Mouse (Mus musculus) splenic B cell, adult 2 months (primary cell): ENCODE measurements around the gene Map3k11.

Experiments
- DNase-seq: peaks from one replicate; pipeline ENCODE4 v3.0.0-alpha.2; 2011; ENCODE audit warnings: low read depth, low spot score
- H3K27me3 ChIP-seq: 2 replicates; pipeline ENCODE4 v1.6.1; 2012; ENCODE audit warnings: mild to moderate bottlenecking, low read length, moderate library complexity, mixed read lengths; ENCODE audit not compliant: control insufficient read depth, poor library complexity, insufficient read depth, severe bottlenecking
- H3K36me3 ChIP-seq: 2 replicates; pipeline ENCODE4 v1.6.1; 2012; ENCODE audit warnings: mild to moderate bottlenecking, low read length, moderate library complexity, mixed read lengths; ENCODE audit not compliant: control insufficient read depth, poor library complexity, insufficient read depth, severe bottlenecking

Gene Map3k11

DNA sequence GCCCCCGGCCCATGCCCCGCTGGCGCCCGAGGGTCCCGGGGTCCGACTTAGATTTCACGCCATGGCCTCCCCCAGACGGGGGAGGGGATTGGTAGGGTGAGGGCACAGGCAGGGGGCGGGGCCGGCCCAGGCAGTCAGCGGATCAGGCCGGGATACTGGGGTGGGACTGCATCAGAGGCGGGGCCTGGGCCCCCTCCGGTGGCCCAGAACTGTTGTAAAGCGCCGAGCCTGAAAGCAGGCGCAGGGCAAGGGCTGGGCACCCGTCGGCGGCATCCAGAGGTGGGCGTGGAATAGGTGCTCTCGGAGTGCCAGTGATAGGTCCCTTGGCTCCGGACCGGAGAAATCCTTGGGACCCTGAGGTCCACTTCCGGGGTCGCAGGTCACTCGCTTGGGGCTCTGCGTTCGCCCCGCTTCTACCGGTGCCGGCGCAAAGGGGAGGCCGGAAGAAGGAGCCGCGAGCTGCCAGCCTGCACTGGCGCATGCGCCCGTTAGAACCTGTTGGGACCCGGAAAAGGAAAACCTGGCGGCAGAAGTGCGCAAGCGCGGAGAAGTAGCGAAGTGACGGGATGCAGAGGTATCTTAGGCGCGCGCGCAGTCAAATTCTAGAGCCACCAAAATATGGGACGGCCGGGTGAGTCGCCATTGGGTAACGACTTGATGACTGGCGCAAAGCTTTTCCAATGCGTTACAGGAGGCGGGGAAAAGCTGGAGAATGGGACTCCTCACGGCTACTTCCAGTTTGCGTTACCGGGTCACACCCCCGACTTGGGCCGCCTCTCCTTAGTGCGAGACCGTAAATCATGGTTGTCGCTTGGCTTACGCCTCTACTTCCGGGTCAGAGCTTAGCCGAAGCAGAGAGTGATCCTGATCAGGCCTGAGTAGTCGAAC, at the start of gene Map3k11, which contains the start of gene Pcnx3:
Gene Map3k11 (plus strand): TSS at position 543 of the 888 bp plus-strand sequence.
Gene Pcnx3 (minus strand): TSS at position 709 of the 888 bp plus-strand sequence.
- peak; percentile 98 for DNase-seq
- Histone ChIP-seq H3K27me3 (no peaks in the 10 kb centered on the region), H3K36me3 (peaks cover 5% of the 10 kb centered on the region)

DNA sequence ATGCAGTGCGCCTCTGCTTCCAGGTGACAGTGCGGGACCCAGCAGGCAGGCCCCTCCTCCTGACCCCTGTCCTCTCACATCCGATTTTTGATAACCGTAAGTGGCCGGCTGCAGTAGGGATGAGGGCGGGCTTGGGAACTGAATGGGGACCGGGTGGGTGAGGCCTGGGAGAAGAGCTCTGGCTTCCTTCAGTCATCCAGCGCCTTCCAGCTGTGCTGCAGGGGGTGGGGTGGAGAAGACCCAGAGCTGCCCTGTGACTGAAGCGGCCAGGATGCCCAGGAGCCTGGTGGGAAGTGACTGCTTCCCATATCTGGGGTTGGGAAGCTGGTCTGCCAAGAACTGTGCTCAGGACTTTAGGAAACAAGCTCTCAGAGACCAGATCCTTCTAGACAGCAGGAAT, 48.2 kb upstream of the Map3k11 start:
- H3K27me3 ChIP-seq: no peaks in the 10 kb centered on the region; the same call in 1 of the 2 replicates
- DNase-seq: no peak
- H3K36me3 ChIP-seq: peaks cover 28% of the 10 kb centered on the region

DNA sequence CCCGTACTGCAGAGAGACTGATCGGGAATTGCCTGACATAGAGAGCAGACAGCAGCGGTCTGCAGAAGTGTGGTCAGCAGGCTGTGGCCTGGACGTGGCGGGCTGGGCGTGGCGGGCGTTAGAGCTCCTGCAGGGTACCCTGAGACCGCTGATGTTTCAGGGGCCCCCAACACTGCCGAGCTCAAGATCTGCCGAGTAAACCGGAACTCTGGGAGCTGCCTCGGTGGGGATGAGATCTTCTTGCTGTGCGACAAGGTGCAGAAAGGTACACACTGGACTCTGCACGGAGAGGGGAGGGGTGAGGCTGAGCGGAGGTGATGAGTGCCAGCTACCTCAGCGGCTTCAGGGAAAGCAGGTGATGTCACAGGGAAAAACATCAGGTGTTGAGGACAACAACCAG, 47.5 kb upstream of the Map3k11 start:
- peaks cover 32% of the 10 kb centered on the region for H3K36me3 ChIP-seq
- H3K27me3 ChIP-seq: no peaks in the 10 kb centered on the region; the same call in 1 of the 2 replicates
- DNase-seq: no peak

GRCm38 (mm10) chr19:5641641-5642040, 46.9 kb upstream of the Map3k11 start:
- Histone ChIP-seq H3K36me3 (peaks cover 32% of the 10 kb centered on the region), H3K27me3 (no peaks in the 10 kb centered on the region)
- no peak for DNase-seq

DNA sequence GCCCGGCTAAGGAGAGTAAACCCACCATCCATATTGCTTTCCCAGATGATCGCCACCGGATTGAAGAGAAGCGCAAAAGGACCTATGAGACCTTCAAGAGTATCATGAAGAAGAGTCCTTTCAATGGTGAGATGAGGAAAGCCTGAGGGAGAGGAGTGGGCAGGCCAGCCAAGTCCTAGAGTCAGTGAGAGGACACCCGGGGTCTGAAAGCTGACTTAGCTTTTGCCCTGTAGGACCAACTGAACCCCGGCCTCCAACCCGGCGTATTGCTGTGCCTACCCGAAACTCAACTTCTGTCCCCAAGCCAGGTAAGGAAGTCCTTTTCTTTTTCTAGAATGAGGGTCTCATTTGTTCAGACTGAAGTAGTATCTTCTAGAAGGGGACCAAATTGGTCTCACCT, 43.3 kb upstream of the Map3k11 start:
- Histone ChIP-seq H3K27me3 (no peaks in the 10 kb centered on the region), H3K36me3 (peaks cover 33% of the 10 kb centered on the region)
- DNase-seq: no peak

DNA sequence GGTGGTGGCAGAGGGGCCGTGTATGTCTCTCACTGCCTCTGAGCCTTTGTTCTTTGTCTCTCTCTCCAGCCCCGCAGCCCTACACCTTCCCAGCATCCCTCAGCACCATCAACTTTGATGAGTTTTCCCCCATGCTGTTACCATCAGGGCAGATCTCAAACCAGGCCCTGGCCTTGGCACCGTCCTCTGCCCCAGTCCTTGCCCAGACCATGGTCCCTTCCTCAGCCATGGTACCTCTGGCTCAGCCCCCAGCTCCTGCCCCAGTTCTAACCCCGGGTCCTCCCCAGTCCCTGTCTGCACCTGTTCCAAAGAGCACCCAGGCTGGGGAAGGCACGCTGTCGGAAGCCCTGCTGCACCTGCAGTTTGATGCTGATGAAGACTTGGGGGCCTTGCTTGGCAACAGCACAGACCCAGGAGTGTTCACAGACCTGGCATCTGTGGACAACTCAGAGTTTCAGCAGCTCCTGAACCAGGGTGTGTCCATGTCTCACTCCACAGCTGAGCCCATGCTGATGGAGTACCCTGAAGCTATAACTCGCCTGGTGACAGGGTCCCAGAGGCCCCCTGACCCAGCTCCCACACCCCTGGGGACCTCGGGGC, 41.7 kb upstream of the Map3k11 start:
- Histone ChIP-seq H3K36me3 (peaks cover 40% of the 10 kb centered on the region), H3K27me3 (no peaks in the 10 kb centered on the region)
- DNase-seq: no peak

DNA sequence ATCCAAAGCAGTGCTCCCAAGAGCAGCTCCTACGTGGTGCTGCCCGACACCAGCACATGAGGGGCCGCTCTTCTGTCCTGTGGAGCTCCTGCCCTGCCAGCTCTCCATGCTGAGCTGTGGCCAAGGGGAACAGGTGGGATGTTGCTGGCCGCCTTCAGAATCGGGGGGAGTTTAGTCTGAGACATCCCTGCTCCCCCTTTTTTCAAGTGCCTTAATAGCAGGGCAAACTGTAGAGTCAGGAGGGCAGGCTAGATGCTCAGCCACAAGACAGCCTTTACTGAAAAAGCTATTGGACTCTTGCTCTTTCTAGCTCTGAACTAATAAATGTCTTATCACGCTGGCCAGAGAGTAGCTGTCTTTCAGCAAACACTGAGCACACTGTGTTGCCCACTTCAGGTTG, 40.8 kb upstream of the Map3k11 start:
- no peak for DNase-seq
- H3K36me3 ChIP-seq: peaks cover 40% of the 10 kb centered on the region
- H3K27me3 ChIP-seq: no peaks in the 10 kb centered on the region

- peak; percentile 93 for DNase-seq
- Histone ChIP-seq H3K27me3 (no peaks in the 10 kb centered on the region), H3K36me3 (peaks cover 43% of the 10 kb centered on the region)
These were observed 39.9 kb upstream of the Map3k11 start for GRCm38 (mm10) chr19:5648401-5649297.

GRCm38 (mm10) chr19:5649298-5649741, 39.2 kb upstream of the Map3k11 start:
- Histone ChIP-seq H3K27me3 (no peaks in the 10 kb centered on the region), H3K36me3 (peaks cover 46% of the 10 kb centered on the region)
- DNase-seq: peak; percentile 63

DNA sequence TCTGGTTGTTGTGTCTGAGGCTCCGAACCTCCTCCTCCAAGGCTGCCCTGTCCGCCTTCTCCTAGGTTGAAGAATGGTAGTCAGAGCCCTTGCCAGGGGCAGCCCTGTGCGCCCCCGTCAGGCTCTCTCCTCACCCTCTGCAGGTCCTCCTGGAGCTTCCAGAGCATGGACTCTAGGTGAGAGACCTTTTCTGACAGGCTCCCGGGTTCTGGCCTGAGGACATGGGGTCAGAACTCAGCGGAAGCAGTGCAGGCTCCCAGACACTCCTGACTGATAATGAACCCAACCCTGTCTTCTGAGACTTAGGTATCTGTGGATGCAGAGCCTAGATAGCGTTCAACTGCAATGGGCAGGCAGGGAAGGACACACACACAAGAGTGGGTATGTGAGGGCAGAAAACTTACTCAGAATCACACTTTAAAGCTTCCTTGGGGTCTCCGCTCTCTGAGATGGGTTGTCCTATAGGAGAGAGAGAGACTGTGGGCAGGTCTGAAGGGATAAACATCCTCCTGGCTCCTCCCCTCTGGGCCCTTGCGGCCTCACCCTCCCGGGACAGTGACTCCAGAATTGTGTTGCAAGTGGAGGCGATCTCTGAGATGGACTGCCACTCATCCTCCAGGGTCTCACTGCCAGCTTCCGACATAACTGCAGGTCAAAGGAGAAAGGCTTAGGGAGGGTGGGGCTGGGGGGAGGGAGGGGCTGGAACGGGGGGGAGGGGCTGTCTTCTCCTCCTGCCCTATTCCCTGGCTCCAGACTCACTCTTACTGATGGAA, 36.9 kb upstream of the Map3k11 start:
- Histone ChIP-seq H3K36me3 (peaks cover 51% of the 10 kb centered on the region), H3K27me3 (no peaks in the 10 kb centered on the region)
- no peak for DNase-seq

DNA sequence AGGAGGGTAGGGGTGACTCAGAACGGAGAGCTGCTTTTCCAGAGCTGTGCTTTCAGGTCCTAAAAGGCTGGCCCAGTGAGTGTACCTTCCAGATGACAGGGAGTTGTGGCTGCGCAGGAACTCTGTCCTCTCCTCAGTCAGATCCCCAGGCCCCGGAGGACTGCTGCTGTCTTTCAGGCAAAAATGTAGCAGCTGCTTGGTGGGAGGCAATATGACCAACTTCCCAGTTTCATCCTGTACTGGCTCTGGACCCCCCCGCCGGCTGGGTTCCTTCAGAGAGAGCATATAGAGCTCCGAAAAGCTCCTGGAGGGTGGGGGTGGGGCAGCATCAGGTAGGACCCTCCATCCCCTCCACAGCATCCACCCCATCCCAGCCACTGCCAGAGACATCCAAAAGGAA, 36.0 kb upstream of the Map3k11 start:
- no peaks in the 10 kb centered on the region for H3K27me3 ChIP-seq
- H3K36me3 ChIP-seq: peaks cover 47% of the 10 kb centered on the region
- no peak for DNase-seq

GRCm38 (mm10) chr19:5653969-5654719, 34.4 kb upstream of the Map3k11 start:
- DNase-seq: no peak
- Histone ChIP-seq H3K36me3 (peaks cover 53% of the 10 kb centered on the region), H3K27me3 (no peaks in the 10 kb centered on the region)

DNA sequence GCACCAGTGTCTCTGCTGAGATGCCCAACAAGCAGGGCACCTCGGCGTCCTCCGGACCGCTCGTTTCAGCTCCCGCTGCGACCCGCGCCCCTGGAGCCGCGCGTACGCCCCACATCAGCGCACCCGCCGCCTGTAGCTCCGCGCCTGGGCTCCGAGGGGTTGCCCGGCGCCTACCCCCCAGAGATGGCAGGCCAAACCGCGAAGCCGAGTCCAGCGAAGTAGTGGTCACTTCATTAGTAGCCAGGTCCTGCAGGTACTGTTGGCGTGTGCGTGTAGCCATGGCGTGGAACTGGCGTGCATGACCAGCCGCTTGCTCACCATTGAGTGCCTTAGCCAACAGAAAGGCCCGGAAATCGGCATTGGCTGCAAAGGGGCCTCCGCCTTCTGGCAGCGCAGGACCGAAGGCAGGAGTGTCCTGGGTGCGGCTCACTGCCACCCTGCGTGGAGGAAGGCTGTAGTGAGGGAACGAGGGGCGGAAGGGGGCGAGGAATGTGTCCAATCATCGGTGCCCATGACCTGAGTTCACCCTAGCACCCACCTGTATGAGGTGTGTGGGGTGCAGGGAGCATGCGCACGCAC, 33.7 kb upstream of the Map3k11 start:
- DNase-seq: no peak
- peaks cover 59% of the 10 kb centered on the region for H3K36me3 ChIP-seq
- H3K27me3 ChIP-seq: no peaks in the 10 kb centered on the region
